Mouse (Mus musculus) ovary, adult 18-20 months (tissue): ENCODE data around the gene Hist1h2ai.
"Not testable (repeated sequence)": the region's sequence is repeated elsewhere in the genome, so short reads cannot be mapped to it uniquely, and the experiment has no call there.

Experiments used
- DNase-seq: peaks from one replicate; pipeline ENCODE4 v3.0.0; 2022; ENCODE audit warnings: low spot score, mixed read lengths

Gene Hist1h2ai

DNA sequence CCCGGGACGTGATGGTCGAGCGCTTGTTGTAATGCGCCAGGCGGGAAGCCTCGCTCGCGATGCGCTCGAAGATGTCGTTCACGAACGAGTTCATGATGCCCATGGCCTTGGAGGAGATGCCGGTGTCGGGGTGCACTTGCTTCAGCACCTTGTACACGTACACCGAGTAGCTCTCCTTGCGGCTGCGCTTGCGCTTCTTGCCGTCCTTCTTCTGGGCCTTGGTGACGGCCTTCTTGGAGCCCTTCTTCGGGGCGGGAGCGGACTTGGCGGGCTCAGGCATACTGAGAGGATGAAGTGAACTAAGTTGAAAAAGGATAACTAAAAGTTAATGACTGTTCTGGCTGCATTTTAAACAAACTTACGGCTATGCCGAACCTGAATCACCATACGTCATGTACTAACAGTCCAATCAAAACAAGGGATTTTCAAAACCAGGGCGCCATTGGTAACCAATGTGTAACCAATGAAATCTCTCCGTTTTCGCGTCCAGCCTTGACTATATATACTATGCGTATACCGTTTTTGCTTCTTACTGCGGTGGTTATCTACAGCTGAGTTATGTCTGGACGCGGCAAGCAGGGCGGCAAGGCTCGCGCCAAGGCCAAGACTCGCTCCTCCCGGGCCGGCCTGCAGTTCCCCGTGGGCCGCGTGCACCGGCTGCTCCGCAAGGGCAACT is at the start of gene Hist1h2ai, which contains the start of gene Hist1h2bl:
Hist1h2ai (plus strand) TSS at position 559 of the 676 bp plus-strand sequence.
Hist1h2bl (minus strand) TSS at position 280 of the 676 bp plus-strand sequence.
- DNase-seq: peak; percentile 77

- no peak for DNase-seq
Measured at GRCm38 (mm10) chr13:21677305-21677704, 38.9 kb upstream of the Hist1h2ai start, which contains the start of gene Olfr1360. Gene Olfr1360 (minus strand): TSS chr13:21677405.

DNA sequence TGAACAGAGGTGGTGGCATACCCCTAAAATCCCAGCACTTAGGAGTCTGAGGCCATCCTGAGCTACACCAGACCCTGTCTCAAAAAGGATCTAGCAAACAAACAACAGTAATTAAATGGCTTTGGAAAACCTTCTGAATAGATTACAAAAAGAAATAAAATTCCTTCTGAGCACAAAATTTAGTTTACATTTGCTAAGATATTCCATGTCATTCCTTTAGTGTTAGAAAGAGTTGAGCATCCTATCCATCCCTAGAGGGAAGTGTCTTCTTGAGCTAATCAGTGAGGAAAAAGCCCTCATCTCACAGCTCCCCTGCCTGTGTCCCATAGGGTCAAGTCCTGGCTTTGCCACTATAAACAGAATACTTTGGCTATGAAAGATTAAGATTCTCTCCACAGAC is 18.4 kb upstream of the Hist1h2ai start, which contains the start of gene Olfr1359:
Olfr1359 (plus strand) TSS at position 301 of the 400 bp plus-strand sequence.
- DNase-seq: no peak

DNA sequence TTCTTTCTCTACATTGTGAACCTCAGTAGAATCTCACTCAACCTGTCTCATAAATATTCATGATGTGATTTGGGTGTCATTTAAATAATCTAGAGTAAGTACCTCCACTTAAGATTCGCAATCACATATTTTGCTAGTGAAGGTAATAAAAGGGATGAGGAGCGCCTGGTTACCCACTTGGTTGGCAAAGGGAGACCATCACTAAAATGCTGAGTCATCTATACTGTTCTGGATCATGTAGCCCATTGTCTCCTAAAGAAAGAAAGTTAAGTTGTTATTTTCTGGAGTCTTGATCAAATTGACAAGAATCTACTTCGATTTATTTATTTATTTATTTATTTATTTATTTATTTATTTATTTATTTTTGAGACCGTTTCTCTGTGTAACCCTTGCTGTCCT is 9.6 kb upstream of the Hist1h2ai start:
- DNase-seq: no peak

DNA sequence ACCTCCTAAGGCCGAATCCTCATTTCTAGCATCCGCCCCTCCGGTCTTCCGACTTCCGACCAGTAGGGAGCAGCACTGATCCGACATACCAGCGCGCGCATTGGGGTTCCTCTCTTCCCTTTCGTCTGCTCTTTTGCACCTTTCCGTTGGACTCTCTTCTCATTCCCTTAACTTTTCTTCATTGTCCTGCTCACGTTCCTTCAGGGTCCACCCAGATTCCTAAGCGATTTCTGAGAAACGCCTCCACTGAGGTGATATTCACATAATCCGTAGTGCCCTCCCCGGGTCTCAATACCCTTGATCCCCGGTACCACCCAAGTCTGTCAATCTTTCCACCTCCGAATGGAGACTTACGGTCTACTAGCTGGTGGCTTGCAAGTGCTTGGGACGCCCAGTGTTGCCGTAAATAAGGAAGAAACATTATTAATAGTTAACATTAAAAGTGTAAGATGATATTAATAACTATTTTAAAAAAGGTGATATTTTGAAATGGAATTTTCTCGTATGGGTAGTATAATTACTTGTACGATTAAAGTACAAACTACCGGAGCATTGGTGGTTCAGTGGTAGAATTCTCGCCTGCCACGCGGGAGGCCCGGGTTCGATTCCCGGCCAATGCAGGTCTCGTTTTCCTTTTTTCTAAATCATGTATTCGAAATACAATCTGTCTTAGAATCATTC is 6.1 kb upstream of the Hist1h2ai start:
- DNase-seq: peak; percentile 65

- peak; percentile 41 for DNase-seq
Measured at GRCm38 (mm10) chr13:21710821-21711525, 5.2 kb upstream of the Hist1h2ai start.

- DNase-seq: no peak
Measured at GRCm38 (mm10) chr13:21711698-21712097, 4.5 kb upstream of the Hist1h2ai start.

GRCm38 (mm10) chr13:21714725-21715124 is 1.5 kb upstream of the Hist1h2ai start:
- DNase-seq: no peak

DNA sequence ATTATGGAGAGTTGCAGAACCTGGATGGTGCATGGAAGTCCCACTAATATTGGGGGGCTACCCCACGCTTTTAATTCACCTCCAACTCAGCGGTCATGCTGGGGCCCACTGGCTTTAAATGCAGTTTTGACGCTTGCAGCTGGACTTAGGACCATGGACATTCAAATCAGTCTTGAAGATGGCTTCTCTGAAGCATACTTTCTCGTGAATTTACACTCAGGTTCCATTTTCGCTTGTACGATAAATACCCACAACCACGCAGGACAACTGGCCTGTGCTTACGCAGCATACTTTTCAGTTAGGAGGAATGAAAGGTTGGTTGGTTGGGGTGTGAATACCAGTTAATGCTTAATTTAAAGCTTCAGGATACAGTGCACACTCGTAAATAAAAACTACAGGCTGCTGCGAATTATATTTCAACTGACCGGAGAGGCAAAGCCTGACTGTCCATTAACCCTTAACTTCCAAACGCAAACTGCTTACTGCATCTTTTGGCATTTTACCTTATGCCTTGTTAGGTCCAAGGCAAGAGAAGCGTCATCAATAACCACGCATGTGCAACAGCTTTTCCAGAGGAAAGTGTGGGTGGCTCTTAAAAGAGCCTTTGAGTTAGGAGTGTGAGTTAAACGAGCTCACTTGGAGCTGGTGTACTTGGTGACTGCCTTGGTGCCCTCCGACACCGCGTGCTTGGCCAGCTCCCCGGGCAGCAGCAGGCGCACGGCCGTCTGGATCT is 925 bp upstream of the Hist1h2ai start:
- no peak for DNase-seq

DNA sequence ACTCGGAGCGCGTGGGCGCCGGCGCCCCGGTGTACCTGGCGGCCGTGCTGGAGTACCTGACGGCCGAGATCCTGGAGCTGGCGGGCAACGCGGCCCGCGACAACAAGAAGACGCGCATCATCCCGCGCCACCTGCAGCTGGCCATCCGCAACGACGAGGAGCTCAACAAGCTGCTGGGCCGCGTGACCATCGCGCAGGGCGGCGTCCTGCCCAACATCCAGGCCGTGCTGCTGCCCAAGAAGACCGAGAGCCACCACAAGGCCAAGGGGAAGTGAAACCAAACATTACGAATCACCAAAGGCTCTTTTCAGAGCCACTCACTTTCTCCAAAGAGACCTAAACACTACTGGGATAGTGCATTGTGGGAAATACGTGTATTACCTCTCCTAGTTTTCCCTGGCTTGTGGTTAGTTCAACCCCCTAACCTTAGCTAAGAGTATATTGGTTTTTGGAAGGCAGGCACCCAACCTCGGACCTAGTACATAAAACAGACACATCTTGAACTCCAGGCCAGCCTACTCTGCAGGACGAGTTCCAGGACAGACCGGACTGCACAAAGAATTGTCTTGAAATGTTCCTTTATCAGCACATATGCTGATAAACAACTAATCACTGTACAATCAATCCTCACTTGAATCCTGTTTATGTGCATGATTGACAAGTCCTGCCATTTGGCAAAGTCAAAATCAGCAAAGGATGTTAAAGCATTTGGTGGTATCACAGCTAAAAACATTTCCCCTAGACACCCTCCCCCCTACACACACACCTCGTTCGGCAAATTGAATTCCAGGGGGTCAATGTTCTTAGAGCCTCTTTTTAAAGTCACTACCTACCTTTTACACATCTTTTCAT is 544 bp downstream of the Hist1h2ai start:
- DNase-seq: not testable (repeated sequence)

DNA sequence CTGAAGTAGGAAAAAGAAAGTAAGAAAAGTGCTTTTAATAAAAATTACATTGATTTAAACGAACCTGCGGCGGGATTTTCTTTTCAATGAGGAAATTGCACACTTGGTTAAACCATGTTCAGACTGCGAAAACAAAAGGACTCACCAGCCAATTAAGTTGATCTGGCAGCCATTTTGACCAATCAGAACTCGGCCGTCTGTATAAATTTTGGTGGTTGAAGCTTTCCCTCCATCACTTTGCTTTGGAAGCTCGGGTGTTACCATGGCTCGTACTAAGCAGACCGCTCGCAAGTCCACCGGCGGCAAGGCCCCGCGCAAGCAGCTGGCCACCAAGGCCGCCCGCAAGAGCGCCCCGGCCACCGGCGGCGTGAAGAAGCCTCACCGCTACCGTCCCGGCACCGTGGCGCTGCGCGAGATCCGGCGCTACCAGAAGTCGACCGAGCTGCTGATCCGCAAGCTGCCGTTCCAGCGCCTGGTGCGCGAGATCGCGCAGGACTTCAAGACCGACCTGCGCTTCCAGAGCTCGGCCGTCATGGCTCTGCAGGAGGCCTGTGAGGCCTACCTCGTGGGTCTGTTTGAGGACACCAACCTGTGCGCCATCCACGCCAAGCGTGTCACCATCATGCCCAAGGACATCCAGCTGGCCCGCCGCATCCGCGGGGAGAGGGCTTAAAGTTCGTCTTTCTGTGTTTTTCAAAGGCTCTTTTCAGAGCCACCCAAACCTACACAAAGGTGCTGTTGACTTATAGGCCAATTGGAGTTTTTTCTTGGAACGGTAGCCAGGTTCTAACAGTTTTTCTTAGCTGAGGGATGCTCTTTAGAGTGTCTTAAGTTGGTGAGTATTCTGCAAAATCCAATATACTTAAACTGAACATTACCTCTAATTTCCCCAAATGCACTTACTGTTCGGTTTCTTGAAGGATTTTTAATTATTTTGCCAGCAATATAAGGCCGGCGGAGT is 1.5 kb downstream of the Hist1h2ai start, which contains the start of gene Hist1h3h:
Hist1h3h (plus strand) TSS at position 263 of the 961 bp plus-strand sequence.
- peak; percentile 76 for DNase-seq

GRCm38 (mm10) chr13:21718381-21719080 is 2.3 kb downstream of the Hist1h2ai start:
- no peak for DNase-seq

GRCm38 (mm10) chr13:21721107-21721756 is 5.0 kb downstream of the Hist1h2ai start:
- DNase-seq: not testable (repeated sequence)

DNA sequence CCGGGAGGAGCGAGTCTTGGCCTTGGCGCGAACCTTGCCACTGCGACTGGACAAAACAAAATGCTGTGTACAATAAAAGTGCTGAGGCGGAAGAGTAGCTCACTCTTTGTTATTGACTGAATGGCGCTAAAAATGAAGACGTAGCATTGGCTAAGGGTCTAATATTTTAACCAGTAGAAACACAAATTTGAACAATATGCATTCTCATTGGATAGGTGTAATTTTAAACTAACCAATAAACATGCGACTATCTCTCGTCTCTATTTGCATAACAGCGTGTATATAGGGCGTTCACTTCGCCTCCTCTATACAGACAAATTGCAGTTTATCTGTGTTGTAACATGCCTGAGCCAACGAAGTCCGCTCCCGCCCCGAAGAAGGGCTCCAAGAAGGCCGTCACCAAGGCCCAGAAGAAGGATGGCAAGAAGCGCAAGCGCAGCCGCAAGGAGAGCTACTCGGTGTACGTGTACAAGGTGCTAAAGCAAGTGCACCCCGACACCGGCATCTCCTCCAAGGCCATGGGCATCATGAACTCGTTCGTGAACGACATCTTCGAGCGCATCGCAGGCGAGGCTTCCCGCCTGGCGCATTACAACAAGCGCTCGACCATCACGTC is 5.6 kb downstream of the Hist1h2ai start, which contains the start of gene Hist1h2bm:
Hist1h2bm (plus strand) TSS at position 288 of the 616 bp plus-strand sequence.
- DNase-seq: peak; percentile 55

- DNase-seq: no peak
Measured at GRCm38 (mm10) chr13:21722373-21722925, 6.2 kb downstream of the Hist1h2ai start.

DNA sequence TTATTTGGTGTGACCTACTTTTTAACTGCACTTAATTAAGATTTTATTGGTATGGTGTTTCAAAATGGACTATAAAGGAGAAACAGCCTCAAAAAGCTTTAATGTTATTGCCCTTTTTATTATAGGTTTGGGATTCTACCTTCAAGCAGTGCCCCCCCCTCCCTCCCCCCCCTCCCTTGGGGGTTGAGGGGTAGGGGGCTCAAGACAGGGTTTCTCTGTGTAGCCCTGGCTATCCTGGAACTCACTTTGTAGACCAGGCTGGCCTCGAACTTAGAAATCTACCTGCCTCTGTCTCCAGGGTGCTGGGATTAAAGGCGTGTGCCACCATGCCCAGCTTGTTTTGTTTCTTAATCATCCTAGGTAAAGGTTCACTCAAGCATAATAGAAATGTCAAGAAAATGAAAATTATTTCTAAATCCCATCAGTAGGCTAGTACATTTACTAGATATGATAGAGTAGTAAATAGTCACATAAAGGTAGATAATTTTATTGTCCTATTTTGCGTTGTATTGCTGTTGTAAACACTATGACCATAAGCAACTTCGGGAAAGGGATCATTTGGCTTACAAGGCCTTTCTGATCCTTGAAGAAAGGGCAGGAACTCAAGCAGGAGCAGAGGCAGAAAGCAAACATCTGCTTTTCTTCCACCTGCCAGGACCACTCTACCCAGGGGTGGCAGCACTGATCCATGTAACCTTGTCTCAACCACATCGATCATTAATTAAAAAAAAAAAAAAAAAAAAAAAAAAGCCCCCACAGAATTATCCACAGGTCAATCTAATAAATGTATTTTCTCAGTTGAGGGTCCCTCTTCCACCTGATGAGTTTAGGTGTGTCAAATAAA is 7.0 kb downstream of the Hist1h2ai start:
- no peak for DNase-seq
